Mouse (Mus musculus): ENCODE data around the gene Oprd1. TPM values are rescaled to one million over a fixed set of nuclear protein-coding genes. Genes with fewer than 3 reads are reported as not detected.

Oprd1 gene
- polyA plus RNA-seq, 1 experiment from 2014 or later, result not detected

- H3K4me2 ChIP-seq (ENCODE audit: low read depth, low read length), result peak overlapping the region; percentile 85
- 68% methylated on average over 3 of the region's 3 CpGs for WGBS (ENCODE audit: insufficient replicate concordance)
- ATAC-seq (no peak), DNase-seq (no peak)
- peaks cover 43% of the 10 kb centered on the region for H3K36me3 ChIP-seq (replicated peaks; ENCODE audit: insufficient read depth, low read length)
- H3K4me3 ChIP-seq (ENCODE audit: low read depth, low read length), result peak overlapping the region; percentile 95
- peak overlapping the region; percentile 97 for H3K9ac ChIP-seq (replicated peaks)
- H3K4me1 ChIP-seq (ENCODE audit: insufficient read depth), result peaks cover 62% of the 10 kb centered on the region
- TF ChIP-seq EP300 (IDR thresholded peaks at IDR 0.05; ENCODE audit: low read depth) (no peak), CTCF (IDR thresholded peaks at IDR 0.05; ENCODE audit: low read depth) (no peak)
- peak overlapping the region; percentile 96 for H3K27ac ChIP-seq (ENCODE audit: low read depth)
- no peaks in the 10 kb centered on the region for H3K27me3 ChIP-seq (ENCODE audit: insufficient read depth, low read length)
- H3K9me3 ChIP-seq (ENCODE audit: low read length), result no peaks in the 10 kb centered on the region
These were observed 72.1 kb downstream of the Oprd1 start for GRCm38 (mm10) chr4:132072156-132072555.

- peak overlapping the region; percentile 85 for H3K4me2 ChIP-seq (ENCODE audit: low read depth, low read length)
- no peak for ATAC-seq
- H3K27ac ChIP-seq (ENCODE audit: low read depth), result peak overlapping the region; percentile 96
These were observed 72.6 kb downstream of the Oprd1 start for GRCm38 (mm10) chr4:132071674-132072073.

GRCm38 (mm10) chr4:132067938-132068235 lies 76.4 kb downstream of the Oprd1 start:
- H3K9ac ChIP-seq (replicated peaks), result peak overlapping the region; percentile 56
- no peak for ATAC-seq
- H3K9me3 ChIP-seq (ENCODE audit: low read length), result no peaks in the 10 kb centered on the region
- H3K4me1 ChIP-seq (ENCODE audit: insufficient read depth), result peaks cover 78% of the 10 kb centered on the region
- H3K27me3 ChIP-seq (ENCODE audit: insufficient read depth, low read length), result no peaks in the 10 kb centered on the region
- DNase-seq, result no peak
- H3K36me3 ChIP-seq (replicated peaks; ENCODE audit: insufficient read depth, low read length), result peaks cover 73% of the 10 kb centered on the region
- TF ChIP-seq CTCF (IDR thresholded peaks at IDR 0.05; ENCODE audit: low read depth), result no peak
- no peak for TF ChIP-seq EP300 (IDR thresholded peaks at IDR 0.05; ENCODE audit: low read depth)
- peak overlapping the region; percentile 85 for H3K4me2 ChIP-seq (ENCODE audit: low read depth, low read length)
- WGBS (ENCODE audit: insufficient replicate concordance), result 56% methylated on average over 2 of the region's 2 CpGs
- H3K4me3 ChIP-seq (ENCODE audit: low read depth, low read length), result peak overlapping the region; percentile 11; the same call in 1 of the 2 replicates
- peak overlapping the region; percentile 90 for H3K27ac ChIP-seq (ENCODE audit: low read depth)

More at GRCm38 (mm10) chr4:132071674-132072073, 72.6 kb downstream of the Oprd1 start:
- peak overlapping the region; percentile 95 for H3K4me3 ChIP-seq (ENCODE audit: low read depth, low read length)
- TF ChIP-seq EP300 (IDR thresholded peaks at IDR 0.05; ENCODE audit: low read depth) (no peak; the same call in 1 of the 2 replicates), CTCF (IDR thresholded peaks at IDR 0.05; ENCODE audit: low read depth) (no peak)
- H3K36me3 ChIP-seq (replicated peaks; ENCODE audit: insufficient read depth, low read length), result peaks cover 48% of the 10 kb centered on the region
- DNase-seq, result no peak
- WGBS (ENCODE audit: insufficient replicate concordance), result 88% methylated on average over 2 of the region's 2 CpGs
- no peaks in the 10 kb centered on the region for H3K9me3 ChIP-seq (ENCODE audit: low read length)
- H3K9ac ChIP-seq (replicated peaks), result peak overlapping the region; percentile 97
- H3K4me1 ChIP-seq (ENCODE audit: insufficient read depth), result peaks cover 62% of the 10 kb centered on the region
- H3K27me3 ChIP-seq (ENCODE audit: insufficient read depth, low read length), result no peaks in the 10 kb centered on the region

GRCm38 (mm10) chr4:132067112-132067937 lies 77.0 kb downstream of the Oprd1 start:
- peak overlapping the region; percentile 11; the same call in 1 of the 2 replicates for H3K4me3 ChIP-seq (ENCODE audit: low read depth, low read length)
- H3K4me1 ChIP-seq (ENCODE audit: insufficient read depth), result peaks cover 78% of the 10 kb centered on the region
- no peaks in the 10 kb centered on the region for H3K27me3 ChIP-seq (ENCODE audit: insufficient read depth, low read length)
- no peaks in the 10 kb centered on the region for H3K9me3 ChIP-seq (ENCODE audit: low read length)
- DNase-seq, result no peak
- H3K9ac ChIP-seq (replicated peaks), result peak overlapping the region; percentile 56
- H3K36me3 ChIP-seq (replicated peaks; ENCODE audit: insufficient read depth, low read length), result peaks cover 77% of the 10 kb centered on the region
- peak overlapping the region; percentile 90 for H3K27ac ChIP-seq (ENCODE audit: low read depth)
- H3K4me2 ChIP-seq (ENCODE audit: low read depth, low read length), result peak overlapping the region; percentile 85
- TF ChIP-seq CTCF (IDR thresholded peaks at IDR 0.05; ENCODE audit: low read depth) (no peak), EP300 (IDR thresholded peaks at IDR 0.05; ENCODE audit: low read depth) (no peak; the same call in 1 of the 2 replicates)
- ATAC-seq, result peak; percentile 20
- WGBS (ENCODE audit: insufficient replicate concordance), result 73% methylated on average over 14 of the region's 14 CpGs

- ATAC-seq, result peak; percentile 72
- peaks cover 74% of the 10 kb centered on the region for H3K36me3 ChIP-seq (replicated peaks; ENCODE audit: insufficient read depth, low read length)
- peak overlapping the region; percentile 15; the same call in 1 of the 2 replicates for H3K4me3 ChIP-seq (ENCODE audit: low read depth, low read length)
These were observed 78.0 kb downstream of the Oprd1 start for GRCm38 (mm10) chr4:132066101-132066773.

GRCm38 (mm10) chr4:132065578-132065977 lies 78.7 kb downstream of the Oprd1 start:
- 22% methylated on average over 3 of the region's 3 CpGs for WGBS (ENCODE audit: insufficient replicate concordance)
- H3K27me3 ChIP-seq (ENCODE audit: insufficient read depth, low read length), result no peaks in the 10 kb centered on the region
- DNase-seq (no peak), ATAC-seq (peak; percentile 16)
- H3K9ac ChIP-seq (replicated peaks), result peak overlapping the region; percentile 56
- peaks cover 80% of the 10 kb centered on the region for H3K4me1 ChIP-seq (ENCODE audit: insufficient read depth)
- TF ChIP-seq EP300 (IDR thresholded peaks at IDR 0.05; ENCODE audit: low read depth) (no peak), CTCF (IDR thresholded peaks at IDR 0.05; ENCODE audit: low read depth) (no peak)
- no peaks in the 10 kb centered on the region for H3K9me3 ChIP-seq (ENCODE audit: low read length)
- peaks cover 68% of the 10 kb centered on the region for H3K36me3 ChIP-seq (replicated peaks; ENCODE audit: insufficient read depth, low read length)
- H3K27ac ChIP-seq (ENCODE audit: low read depth), result peak overlapping the region; percentile 90
- peak overlapping the region; percentile 15; the same call in 1 of the 2 replicates for H3K4me3 ChIP-seq (ENCODE audit: low read depth, low read length)
- peak overlapping the region; percentile 85 for H3K4me2 ChIP-seq (ENCODE audit: low read depth, low read length)

More at GRCm38 (mm10) chr4:132066101-132066773, 78.0 kb downstream of the Oprd1 start:
- H3K27me3 ChIP-seq (ENCODE audit: insufficient read depth, low read length), result no peaks in the 10 kb centered on the region
- H3K4me2 ChIP-seq (ENCODE audit: low read depth, low read length), result peak overlapping the region; percentile 85
- H3K4me1 ChIP-seq (ENCODE audit: insufficient read depth), result peaks cover 80% of the 10 kb centered on the region
- peak overlapping the region; percentile 56 for H3K9ac ChIP-seq (replicated peaks)
- WGBS (ENCODE audit: insufficient replicate concordance), result 58% methylated on average over 10 of the region's 10 CpGs
- no peak for TF ChIP-seq CTCF (IDR thresholded peaks at IDR 0.05; ENCODE audit: low read depth)
- peak; percentile 69 for TF ChIP-seq EP300 (IDR thresholded peaks at IDR 0.05; ENCODE audit: low read depth)
- peak overlapping the region; percentile 90 for H3K27ac ChIP-seq (ENCODE audit: low read depth)
- DNase-seq, result peak; percentile 75
- H3K9me3 ChIP-seq (ENCODE audit: low read length), result no peaks in the 10 kb centered on the region
